Mouse (Mus musculus) heart, embryonic 14.5 days (tissue): ENCODE results near the gene Klf11. TPM values are rescaled to one million over a fixed set of nuclear protein-coding genes. Genes with fewer than 3 reads are reported as not detected.

Experiments used
- ATAC-seq: fragments of 200-750 bp; cut with Nextera tagmentation; 2 replicates; pipeline ENCODE4 v1.8.0; 2017; ENCODE audit warnings: low read depth, moderate TSS enrichment; ENCODE audit not compliant: insufficient number of reproducible peaks, insufficient read depth, low FRiP score
- H3K27ac ChIP-seq, 2 experiments: fragments of 200-500 bp in 1 of 2; fragments of 300-500 bp in 1 of 2; sonication (generic) in 1 of 2; replicated peaks in 1 of 2; 2 replicates each; pipeline ENCODE4 v1.5.1; 2012 to 2014; ENCODE audit warnings: low read depth in 2 of 2, low read length in 2 of 2, control low read depth in 1 of 2, mild to moderate bottlenecking in 1 of 2, mixed read lengths in 1 of 2; ENCODE audit not compliant: control insufficient read depth in 1 of 2, insufficient read depth in 1 of 2
- H3K27me3 ChIP-seq: fragments of 300-500 bp; sonication (generic); 2 replicates; pipeline ENCODE4 v1.6.1; 2014; ENCODE audit warnings: mild to moderate bottlenecking, low read length, control low read depth; ENCODE audit not compliant: control insufficient read depth, insufficient read depth
- H3K36me3 ChIP-seq: fragments of 300-500 bp; sonication (generic); 2 replicates; pipeline ENCODE4 v1.6.1; 2014; ENCODE audit warnings: mild to moderate bottlenecking, control low read depth, low read length, mixed read lengths; ENCODE audit not compliant: control insufficient read depth, insufficient read depth
- H3K4me1 ChIP-seq, 2 experiments: fragments of 200-500 bp in 1 of 2; fragments of 300-500 bp in 1 of 2; sonication (generic) in 1 of 2; 2 replicates each; pipeline ENCODE4 v1.6.1; 2012 to 2014; ENCODE audit warnings: low read length in 2 of 2, control low read depth in 1 of 2, mixed read lengths in 1 of 2; ENCODE audit not compliant: control insufficient read depth in 2 of 2, insufficient read depth in 2 of 2
- H3K4me2 ChIP-seq: fragments of 300-500 bp; sonication (generic); 2 replicates; pipeline ENCODE4 v1.6.1; 2014; ENCODE audit warnings: mild to moderate bottlenecking, low read length
- H3K4me3 ChIP-seq, 2 experiments: fragments of 200-500 bp in 1 of 2; fragments of 300-500 bp in 1 of 2; sonication (generic) in 1 of 2; 2 replicates each; pipeline ENCODE4 v1.5.1; 2012 to 2014; ENCODE audit warnings: low read length in 2 of 2, mild to moderate bottlenecking in 2 of 2, control low read depth in 1 of 2, low read depth in 1 of 2, moderate library complexity in 1 of 2; ENCODE audit not compliant: control insufficient read depth in 1 of 2, insufficient read depth in 1 of 2
- H3K9ac ChIP-seq: fragments of 300-500 bp; sonication (generic); 2 replicates; pipeline ENCODE4 v1.6.1; 2014; ENCODE audit warnings: mild to moderate bottlenecking, low read length
- H3K9me3 ChIP-seq: fragments of 300-500 bp; sonication (generic); 2 replicates; pipeline ENCODE4 v1.6.1; 2016; ENCODE audit warnings: low read length, control low read depth; ENCODE audit not compliant: control insufficient read depth
- WGBS: fragments of 180-500 bp; shearing (Covaris S2); extraction: QIAGEN DNeasy Blood & Tissue Kit; methylation state at CpG from one replicate; pipeline ENCODE4 v1.1.7; 2014; 5-methylcytosine and 5-hydroxymethylcytosine counted together
- polyA plus RNA-seq: library from polyadenylated mRNA; unstranded; fragments of >200 nt; fragmentation: Nextera tagmentation; extraction: Ambion mirVana; gene quantifications from 2 replicates; pipeline ENCODE4 v1.2.1, GENCODE M21; 2014

Klf11 gene
- polyA plus RNA-seq, 1 experiment from 2014 or later = 22.3 TPM

- no peak overlapping the region for H3K4me2 ChIP-seq
- WGBS = 87% methylated on average over 15 of the region's 15 CpGs
- ATAC-seq = no peak
- no peak overlapping the region for H3K27ac ChIP-seq
- no peak overlapping the region for H3K9ac ChIP-seq
- H3K9me3 ChIP-seq = no peaks in the 10 kb centered on the region
- H3K36me3 ChIP-seq = peaks cover 5% of the 10 kb centered on the region
- H3K4me1 ChIP-seq = peaks cover 16 to 44% of the 10 kb centered on the region in 2 experiments
- H3K27me3 ChIP-seq = no peaks in the 10 kb centered on the region
- H3K4me3 ChIP-seq = no peak overlapping the region
Measured at GRCm38 (mm10) chr12:24705502-24706263, 54.6 kb downstream of the Klf11 start.

- no peak for ATAC-seq
- no peaks in the 10 kb centered on the region for H3K9me3 ChIP-seq
- peak overlapping the region; percentile 53 to 59 for H3K27ac ChIP-seq
- peak overlapping the region; percentile 69 to 78 for H3K4me3 ChIP-seq
- WGBS = under 1% methylated on average over 27 of the region's 27 CpGs
- H3K27me3 ChIP-seq = no peaks in the 10 kb centered on the region
- H3K9ac ChIP-seq = peak overlapping the region; percentile 80
- peak overlapping the region; percentile 83 for H3K4me2 ChIP-seq
- H3K36me3 ChIP-seq = peaks cover 17% of the 10 kb centered on the region
- peaks cover 19 to 56% of the 10 kb centered on the region in 2 experiments for H3K4me1 ChIP-seq
Measured at GRCm38 (mm10) chr12:24706764-24707479, 55.8 kb downstream of the Klf11 start.

GRCm38 (mm10) chr12:24707480-24707802 is 56.4 kb downstream of the Klf11 start:
- H3K4me3 ChIP-seq = peak overlapping the region; percentile 69 to 78
- peak overlapping the region; percentile 83 for H3K4me2 ChIP-seq
- H3K27ac ChIP-seq = peak overlapping the region; percentile 13 to 59
- H3K9ac ChIP-seq = peak overlapping the region; percentile 80
- ATAC-seq = no peak
- peaks cover 22% of the 10 kb centered on the region for H3K36me3 ChIP-seq
- H3K27me3 ChIP-seq = no peaks in the 10 kb centered on the region
- no peaks in the 10 kb centered on the region for H3K9me3 ChIP-seq
- peaks cover 19 to 59% of the 10 kb centered on the region in 2 experiments for H3K4me1 ChIP-seq
- WGBS = under 1% methylated on average over 9 of the region's 9 CpGs

GRCm38 (mm10) chr12:24707954-24708823 is 57.1 kb downstream of the Klf11 start, which contains the start of gene Rrm2:
Rrm2 (plus strand) TSS chr12:24708241.
- peak within 1 kb of the TSS; percentile 69 to 78 for H3K4me3 ChIP-seq
- H3K9ac ChIP-seq = peak within 1 kb of the TSS; percentile 80
- H3K27ac ChIP-seq = peak within 1 kb of the TSS; percentile 54 to 70
- H3K4me2 ChIP-seq = peak within 1 kb of the TSS; percentile 83
- no peaks in the 10 kb centered on the region for H3K27me3 ChIP-seq
- H3K4me1 ChIP-seq = peaks cover 14 to 52% of the 10 kb centered on the region in 2 experiments
- peaks cover 30% of the 10 kb centered on the region for H3K36me3 ChIP-seq
- WGBS = under 1% methylated on average over 80 of the region's 83 CpGs
- peak; percentile 86 for ATAC-seq
- H3K9me3 ChIP-seq = no peaks in the 10 kb centered on the region

GRCm38 (mm10) chr12:24708824-24709218 is 57.7 kb downstream of the Klf11 start:
- H3K9me3 ChIP-seq = no peaks in the 10 kb centered on the region
- H3K36me3 ChIP-seq = peaks cover 36% of the 10 kb centered on the region
- peak overlapping the region; percentile 41 to 70 for H3K27ac ChIP-seq
- H3K27me3 ChIP-seq = no peaks in the 10 kb centered on the region
- 1% methylated on average over 17 of the region's 17 CpGs for WGBS
- H3K4me2 ChIP-seq = peak overlapping the region; percentile 83
- peaks cover 11 to 49% of the 10 kb centered on the region in 2 experiments for H3K4me1 ChIP-seq
- ATAC-seq = no peak
- H3K9ac ChIP-seq = peak overlapping the region; percentile 80
- peak overlapping the region; percentile 69 to 78 for H3K4me3 ChIP-seq

GRCm38 (mm10) chr12:24709409-24709808 is 58.3 kb downstream of the Klf11 start:
- peaks cover 11 to 49% of the 10 kb centered on the region in 2 experiments for H3K4me1 ChIP-seq
- no peaks in the 10 kb centered on the region for H3K27me3 ChIP-seq
- H3K4me3 ChIP-seq = peak overlapping the region; percentile 69 to 78
- H3K9ac ChIP-seq = peak overlapping the region; percentile 80
- ATAC-seq = no peak
- no peaks in the 10 kb centered on the region for H3K9me3 ChIP-seq
- H3K36me3 ChIP-seq = peaks cover 41% of the 10 kb centered on the region
- H3K4me2 ChIP-seq = peak overlapping the region; percentile 83
- peak overlapping the region; percentile 41 to 70; a peak in 3 of 4 replicates for H3K27ac ChIP-seq
- 34% methylated on average over 6 of the region's 6 CpGs for WGBS
